Mouse (Mus musculus) heart, postnatal 25 days (tissue): ENCODE measurements around the gene Olfr1506. TPM values are rescaled to one million over a fixed set of nuclear protein-coding genes. Genes with fewer than 3 reads are reported as not detected.
"Not testable (repeated sequence)": the region's sequence is repeated elsewhere in the genome, so short reads cannot be mapped to it uniquely, and the experiment has no call there.

Experiments used
- DNase-seq: peaks from one replicate; pipeline ENCODE4 v3.0.0; 2022; ENCODE audit warnings: low spot score
- intact Hi-C: fragments of 180-260 bp; cut with DNase I; formaldehyde crosslinking; loops from one replicate; pipeline ENCODE4 v1.15.1; 2025
- total RNA-seq, 2 experiments: library from RNA; stranded (reverse); gene quantifications; 2 replicates each; pipeline ENCODE4 v1.2.3; 2021

Olfr1506 gene
- not detected for total RNA-seq

DNA sequence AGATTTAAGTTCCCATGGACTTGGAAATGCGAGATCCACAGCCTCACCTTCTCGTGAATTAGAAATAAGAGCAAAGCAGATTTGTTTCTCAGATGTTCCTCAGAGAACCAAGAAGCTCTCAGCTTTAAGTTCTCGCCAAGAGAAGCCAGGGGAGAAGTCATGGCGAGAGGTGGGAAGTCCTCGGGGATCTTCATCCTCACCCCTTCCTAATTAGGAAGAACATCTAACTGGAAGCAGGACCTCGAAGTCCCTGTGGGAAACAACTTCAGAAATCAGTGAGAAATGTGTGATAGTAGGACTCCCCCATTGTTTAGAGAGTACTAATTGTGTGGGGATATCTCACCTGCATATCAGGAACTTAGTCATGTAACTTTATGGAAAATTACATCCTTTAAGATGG, at the start of gene Olfr1506:
TSS of gene Olfr1506 (minus strand) at position 101 of the 400 bp plus-strand sequence.
- DNase-seq, intact Hi-C loops: not testable (repeated sequence)

DNA sequence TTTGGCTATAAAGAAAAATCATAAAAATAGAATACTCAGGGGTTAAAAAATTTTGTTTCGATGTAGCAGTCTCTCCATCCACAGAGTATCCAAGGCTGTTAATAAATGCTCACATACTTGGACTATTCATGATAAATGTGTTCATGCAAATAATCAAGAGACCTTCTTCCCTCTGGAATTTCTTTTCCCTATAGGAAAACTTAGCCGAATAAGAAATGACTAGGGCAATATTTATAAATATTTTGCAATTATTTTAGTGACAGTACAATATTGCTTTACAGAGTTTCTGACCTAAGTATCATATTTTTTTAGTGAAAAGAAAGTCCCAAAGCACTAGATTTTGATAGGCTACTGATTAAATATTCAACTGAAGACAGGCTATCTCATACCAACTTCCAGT, 46.6 kb upstream of the Olfr1506 start, which contains the start of gene Olfr1271:
TSS of gene Olfr1271 (minus strand) at position 101 of the 400 bp plus-strand sequence.
- intact Hi-C loops: no loop called here
- DNase-seq: no peak

DNA sequence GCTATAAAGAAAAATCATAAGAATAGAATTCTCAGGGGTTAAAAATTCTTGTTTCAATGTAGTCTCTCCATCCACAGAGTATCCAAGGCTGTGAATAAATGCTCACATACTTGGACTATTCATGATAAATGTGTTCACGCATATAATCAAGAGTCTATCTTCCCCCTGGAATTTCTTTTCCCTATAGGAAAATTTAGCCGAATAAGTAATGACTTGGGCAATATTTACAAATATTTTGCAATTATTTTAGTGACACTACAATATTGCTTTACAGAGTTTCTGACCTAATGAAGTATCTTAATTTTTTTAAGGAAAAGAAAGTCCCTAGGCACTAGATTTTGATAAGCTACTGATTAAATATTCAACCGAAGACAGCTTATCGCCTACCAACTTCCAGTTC, 33.2 kb upstream of the Olfr1506 start, which contains the start of gene Olfr142:
TSS of gene Olfr142 (minus strand) at position 101 of the 400 bp plus-strand sequence.
- DNase-seq: no peak
- intact Hi-C loops: no loop called here

DNA sequence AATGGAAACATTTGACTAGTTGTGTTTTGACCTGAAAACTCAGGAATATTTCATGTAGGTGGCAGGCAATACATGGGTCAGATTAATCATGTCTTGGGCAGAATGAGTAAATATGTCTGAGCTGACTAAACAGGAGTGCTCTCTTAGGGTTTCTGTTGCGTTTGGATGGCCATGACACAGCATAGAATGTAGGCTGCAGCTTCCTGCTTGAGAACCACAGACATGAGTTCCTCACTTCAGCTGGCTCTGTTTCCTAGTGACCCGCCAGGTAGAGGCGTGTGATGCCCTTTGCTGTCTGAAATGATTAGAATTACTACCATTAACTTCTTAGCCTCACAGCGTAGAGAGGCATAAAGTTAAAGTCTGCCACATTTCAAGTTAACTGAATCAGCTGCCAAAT, 24.7 kb downstream of the Olfr1506 start:
- intact Hi-C loops, DNase-seq: not testable (repeated sequence)

DNA sequence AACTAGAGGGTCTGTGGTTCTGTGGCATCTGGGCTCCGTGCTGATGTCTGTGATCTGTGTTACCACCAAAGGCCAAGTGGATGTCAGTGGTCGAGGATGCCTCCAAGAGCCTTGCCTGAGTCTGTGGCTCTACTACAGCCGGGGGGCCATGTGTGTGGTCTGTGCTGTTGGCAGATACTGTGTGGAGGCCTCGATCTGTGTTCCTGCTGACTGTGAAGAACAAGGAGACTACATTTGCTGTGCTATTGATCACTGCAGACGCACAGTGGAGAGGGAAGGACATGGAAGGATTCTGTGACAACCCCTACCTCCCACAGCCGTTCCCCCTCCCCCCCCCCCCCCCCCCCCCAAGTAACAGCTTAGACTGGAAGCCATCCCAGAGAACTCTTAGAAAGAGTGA, 29.0 kb downstream of the Olfr1506 start:
- DNase-seq, intact Hi-C loops: not testable (repeated sequence)

DNA sequence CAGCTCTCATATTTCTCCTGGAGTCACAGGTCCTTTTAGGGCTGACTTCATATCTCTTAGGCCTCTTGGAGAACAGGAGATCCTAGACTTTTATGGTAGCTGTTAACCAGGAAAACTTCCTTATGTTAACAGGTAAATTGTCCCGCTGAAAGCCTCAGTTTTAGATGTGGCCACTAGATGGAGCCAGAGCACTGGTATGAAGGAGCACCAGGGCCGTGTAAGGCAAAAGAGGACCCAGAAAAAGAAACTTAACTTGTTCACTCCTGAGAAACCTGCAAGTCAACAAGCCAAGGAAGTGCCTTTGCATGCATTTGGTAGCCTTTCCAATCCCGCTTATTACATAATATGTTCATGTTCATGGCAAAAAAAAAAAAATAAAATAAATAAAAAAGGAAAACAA, 29.5 kb downstream of the Olfr1506 start:
- intact Hi-C loops, DNase-seq: not testable (repeated sequence)

DNA sequence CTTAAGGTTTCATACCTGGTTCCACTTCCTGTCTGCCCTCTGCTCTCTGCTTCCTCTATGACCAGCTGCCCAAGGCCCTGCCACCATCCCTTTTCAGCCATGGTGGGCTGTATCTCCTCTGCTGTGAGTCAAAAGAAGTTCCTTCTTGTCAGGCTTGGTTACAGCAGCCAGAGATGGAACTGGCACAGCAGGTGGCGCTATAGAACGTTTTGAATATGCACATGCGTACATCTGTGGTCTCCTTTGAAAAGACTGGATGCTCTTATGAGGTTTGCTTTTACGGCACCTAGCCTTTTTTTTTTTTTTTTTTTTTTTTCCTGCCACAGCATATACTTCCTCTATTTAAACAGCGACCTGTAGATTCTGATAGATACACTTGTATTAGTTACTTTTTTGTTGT, 37.2 kb downstream of the Olfr1506 start:
- intact Hi-C loops, DNase-seq: not testable (repeated sequence)

DNA sequence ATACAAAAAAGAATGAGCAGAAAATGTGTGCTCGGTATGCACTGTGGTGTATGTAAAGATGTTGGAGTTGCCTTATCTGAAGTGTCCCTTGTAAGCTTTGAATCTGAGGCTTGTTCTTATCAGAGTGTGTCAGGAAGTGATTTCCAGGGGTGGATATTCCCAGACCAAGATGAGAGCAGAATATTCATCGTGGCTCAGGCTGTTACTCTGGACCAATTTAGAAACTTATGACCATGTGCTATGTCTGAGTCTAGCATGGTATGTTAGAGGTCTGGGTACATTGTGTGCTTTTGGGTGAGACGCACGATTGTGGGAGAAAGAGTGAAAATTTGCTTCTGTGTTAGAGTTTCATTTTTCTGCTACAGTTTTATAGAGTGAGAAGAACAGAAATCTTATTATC, 38.2 kb downstream of the Olfr1506 start:
- intact Hi-C loops, DNase-seq: not testable (repeated sequence)

Other genes with a start within 250 kb of the Olfr1506 start
- not detected for gene Olfr1261, start 233.3 kb downstream of the Olfr1506 start, total RNA-seq
- gene Olfr1262, start 224.3 kb downstream of the Olfr1506 start, total RNA-seq: not detected
- gene Olfr1263, start 212.4 kb downstream of the Olfr1506 start, total RNA-seq: not detected
- gene Olfr1264, start 198.9 kb downstream of the Olfr1506 start, total RNA-seq: not detected
- gene Olfr1265, start 189.2 kb downstream of the Olfr1506 start, total RNA-seq: not detected
- not detected for gene Olfr140, start 160.9 kb downstream of the Olfr1506 start, total RNA-seq
- gene Olfr1269, start 103.1 kb downstream of the Olfr1506 start, total RNA-seq: not detected
- gene Olfr32, start 82.2 kb downstream of the Olfr1506 start, total RNA-seq: not detected
- not detected for gene Olfr1270, start 71.4 kb downstream of the Olfr1506 start, total RNA-seq
- gene Olfr142, start 33.1 kb upstream of the Olfr1506 start, total RNA-seq: not detected
- not detected for gene Olfr1271, start 46.5 kb upstream of the Olfr1506 start, total RNA-seq
- gene Olfr1272, start 68.3 kb upstream of the Olfr1506 start, total RNA-seq: not detected
- not detected for gene Gm13769, start 97.7 kb upstream of the Olfr1506 start, total RNA-seq
- gene Olfr1274-ps, start 174.2 kb upstream of the Olfr1506 start, total RNA-seq: not detected